Mouse (Mus musculus) myocyte (in vitro differentiated cells): Measurements from ENCODE around the gene Prodh2.

Source experiments
- CEBPB ChIP-seq: IDR thresholded peaks from 2 replicates; pipeline ENCODE4 v1.6.1; 2011; ENCODE audit warnings: mild to moderate bottlenecking, moderate library complexity; ENCODE audit not compliant: poor library complexity, insufficient read depth, severe bottlenecking
- E2F4 ChIP-seq: IDR thresholded peaks from one replicate; pipeline ENCODE4 v1.6.1; 2011; ENCODE audit warnings: mild to moderate bottlenecking, control low read depth, moderate library complexity; ENCODE audit not compliant: insufficient read depth
- MAX ChIP-seq: IDR thresholded peaks from one replicate; pipeline ENCODE4 v1.6.1; 2011; ENCODE audit warnings: low read depth, mild to moderate bottlenecking, control low read depth
- MYOD1 ChIP-seq, 3 experiments: IDR thresholded peaks; one replicate each; pipeline ENCODE4 v1.6.1; 2011; ENCODE audit warnings: control low read depth in 2 of 3, low read depth in 2 of 3, mild to moderate bottlenecking in 2 of 3, moderate library complexity in 1 of 3; ENCODE audit not compliant: insufficient read length in 2 of 3, control insufficient read depth in 1 of 3
- MYOG ChIP-seq, 3 experiments: IDR thresholded peaks; one replicate each; pipeline ENCODE4 v1.6.1; 2011; ENCODE audit warnings: control low read depth in 2 of 3, low read depth in 2 of 3, mild to moderate bottlenecking in 2 of 3; ENCODE audit not compliant: insufficient read length in 2 of 3, control insufficient read depth in 1 of 3, insufficient read depth in 1 of 3
- POLR2A ChIP-seq: IDR thresholded peaks from one replicate; pipeline ENCODE4 v1.6.1; 2011; ENCODE audit warnings: low read depth, mild to moderate bottlenecking, control low read depth, moderate library complexity; ENCODE audit not compliant: insufficient read length
- POLR2AphosphoS2 ChIP-seq: IDR thresholded peaks from one replicate; pipeline ENCODE4 v1.6.1; 2011; ENCODE audit warnings: low read depth, control low read depth; ENCODE audit not compliant: insufficient read length
- REST ChIP-seq: IDR thresholded peaks from one replicate; pipeline ENCODE4 v1.6.1; 2011; ENCODE audit warnings: mild to moderate bottlenecking, control low read depth, moderate library complexity; ENCODE audit not compliant: insufficient read depth, insufficient read length
- SRF ChIP-seq: IDR thresholded peaks from one replicate; pipeline ENCODE4 v1.6.1; 2011; ENCODE audit warnings: low read depth; ENCODE audit not compliant: control insufficient read depth, insufficient read length
- TCF12 ChIP-seq: IDR thresholded peaks from one replicate; pipeline ENCODE4 v1.6.1; 2011; ENCODE audit warnings: mild to moderate bottlenecking, control low read depth; ENCODE audit not compliant: poor library complexity, insufficient read depth, severe bottlenecking
- TCF3 ChIP-seq: IDR thresholded peaks from one replicate; pipeline ENCODE4 v1.6.1; 2011; ENCODE audit warnings: low read depth, control low read depth; ENCODE audit not compliant: insufficient read length
- USF1 ChIP-seq: IDR thresholded peaks from one replicate; pipeline ENCODE4 v1.6.1; 2011; ENCODE audit warnings: low read depth, mild to moderate bottlenecking, control low read depth, moderate library complexity

DNA sequence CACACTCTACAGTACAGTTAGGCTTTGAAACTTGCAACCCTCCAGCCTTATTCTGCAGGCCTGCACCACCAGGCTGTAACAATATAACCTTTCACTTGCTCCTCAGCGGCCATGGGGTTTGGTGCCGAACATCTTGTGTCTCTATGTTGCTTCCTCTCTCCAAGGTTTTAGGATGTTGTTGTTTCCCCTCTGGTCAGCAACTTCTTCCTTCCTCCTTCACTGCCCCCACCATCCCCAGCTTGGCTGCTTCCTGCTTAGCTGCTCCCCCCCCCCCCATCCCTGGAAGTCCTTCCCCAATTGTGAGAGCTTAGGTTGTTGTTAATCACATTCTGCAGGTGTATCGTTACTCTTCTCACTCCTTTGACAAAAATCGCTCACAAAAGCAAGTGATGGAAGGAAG, 14.6 kb downstream of the Prodh2 start:
- TF ChIP-seq POLR2A: no peak
- no peak for TF ChIP-seq USF1
- no peak for TF ChIP-seq E2F4
- no peak for TF ChIP-seq MAX
- no peak for TF ChIP-seq TCF12
- no peak for TF ChIP-seq MYOG (IDR thresholded peaks at IDR 0.05; ENCODE audit: control insufficient read depth in 1 of 3, insufficient read depth in 1 of 3, insufficient read length in 2 of 3, low read depth in 2 of 3)
- no peak for TF ChIP-seq POLR2AphosphoS2
- TF ChIP-seq MYOD1 (IDR thresholded peaks at IDR 0.05; ENCODE audit: control insufficient read depth in 1 of 3, insufficient read length in 2 of 3, low read depth in 2 of 3): no peak
- TF ChIP-seq REST: no peak
- no peak for TF ChIP-seq CEBPB
- TF ChIP-seq TCF3: no peak
- no peak for TF ChIP-seq SRF
